Mouse (Mus musculus): ENCODE measurements around the gene Egfr. TPM values are rescaled to one million over a fixed set of nuclear protein-coding genes. Genes with fewer than 3 reads are reported as not detected.

Egfr gene
- polyA plus RNA-seq, 1 experiment from 2014 or later: 0.22 TPM

Other genes starting within 250 kb of the Egfr start
- 9.1 to 31.8 TPM (median 24.1 TPM) in 3 replicates for gene Sec61g, start 243.7 kb upstream of the Egfr start, polyA plus RNA-seq (2018)
- 0.65 to 2.4 TPM (median 0.70 TPM) in 3 replicates for gene Fbxo48, start 199.2 kb downstream of the Egfr start, polyA plus RNA-seq (2018)